Mouse (Mus musculus): ENCODE data around the gene Gm49721. TPM values are rescaled to one million over a fixed set of nuclear protein-coding genes. Genes with fewer than 3 reads are reported as not detected.
"Not testable (repeated sequence)": the region's sequence is repeated elsewhere in the genome, so short reads cannot be mapped to it uniquely, and the experiment has no call there.

The Gm49721 gene
- polyA plus RNA-seq, 1 experiment, result 1.2 TPM

- not testable (repeated sequence) for DNase-seq (ENCODE audit: low read depth)
These were observed 96.8 kb downstream of the Gm49721 start for GRCm38 (mm10) chr17:7075519-7075918.

DNA sequence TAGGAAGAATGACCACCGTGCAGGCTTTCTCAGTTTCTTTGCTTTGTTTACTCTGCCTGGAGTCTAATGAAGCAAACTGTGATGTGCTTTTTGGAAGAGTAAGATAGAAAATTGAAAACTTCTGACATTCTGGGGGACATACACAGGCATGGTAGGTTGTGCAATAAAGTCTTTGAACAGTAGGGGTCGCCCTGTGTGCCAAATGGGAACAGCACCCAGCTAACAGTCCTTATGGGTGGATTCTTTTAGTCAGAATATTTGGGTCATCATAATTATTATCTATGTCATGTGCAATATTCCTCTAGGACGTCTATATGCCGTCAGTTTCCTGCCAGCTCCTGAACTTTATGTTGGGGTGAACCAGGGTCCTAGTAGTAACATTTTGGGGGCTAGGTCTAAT, 100.9 kb downstream of the Gm49721 start:
- DNase-seq (ENCODE audit: low read depth), result not testable (repeated sequence)

DNA sequence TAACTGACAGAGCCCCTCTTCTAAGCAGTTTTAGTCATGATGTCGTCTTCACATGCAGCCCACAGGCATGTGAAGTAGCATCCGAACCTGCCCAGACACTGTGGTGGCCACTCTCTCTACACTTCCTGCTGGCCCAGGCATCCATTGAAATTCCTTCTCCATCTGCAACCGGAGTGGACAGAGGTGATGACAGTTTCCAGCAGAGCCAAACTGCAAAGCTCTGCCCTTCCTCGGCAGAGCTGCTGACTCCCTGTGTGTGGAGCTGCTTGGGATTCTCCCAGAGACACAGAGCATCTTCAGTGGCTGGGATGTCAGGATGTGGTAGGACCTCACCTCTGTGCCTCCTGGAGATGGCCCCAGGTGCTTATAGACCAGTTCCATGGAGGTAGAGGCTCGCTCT, 105.8 kb downstream of the Gm49721 start:
- not testable (repeated sequence) for DNase-seq (ENCODE audit: low read depth)

DNA sequence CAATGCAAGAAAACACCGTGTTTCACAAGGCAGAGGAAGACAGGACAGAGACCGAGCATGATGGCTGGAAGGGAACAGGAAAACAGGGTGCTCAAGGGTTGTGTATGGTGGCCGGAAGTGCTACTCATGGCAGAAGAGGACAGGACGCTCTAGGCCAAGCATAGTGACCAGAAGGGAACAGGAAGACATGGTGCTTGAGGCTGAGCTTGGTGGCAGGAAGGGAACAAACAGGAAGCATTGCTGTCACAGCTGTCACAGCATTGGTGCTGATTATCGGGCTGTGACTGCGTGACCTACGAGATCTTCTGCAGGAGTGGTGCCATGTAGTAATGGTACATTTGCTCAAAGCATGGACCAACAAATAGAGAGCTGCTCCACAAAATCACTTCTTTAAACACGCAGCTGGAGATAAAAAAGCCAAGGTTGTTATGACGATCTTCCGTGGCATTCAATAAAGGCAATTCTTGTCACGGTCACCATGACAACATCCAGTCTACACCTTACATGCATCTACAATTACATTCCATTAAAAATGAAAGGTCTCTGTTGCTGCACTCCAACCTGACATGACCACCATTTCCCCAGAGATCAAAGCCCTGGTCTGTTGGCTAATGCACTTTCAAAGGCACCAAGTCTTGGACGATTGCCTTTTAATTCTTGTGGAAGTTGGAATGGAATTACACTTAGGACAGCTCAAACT, 106.9 kb downstream of the Gm49721 start:
- DNase-seq (ENCODE audit: low read depth), result not testable (repeated sequence)

DNA sequence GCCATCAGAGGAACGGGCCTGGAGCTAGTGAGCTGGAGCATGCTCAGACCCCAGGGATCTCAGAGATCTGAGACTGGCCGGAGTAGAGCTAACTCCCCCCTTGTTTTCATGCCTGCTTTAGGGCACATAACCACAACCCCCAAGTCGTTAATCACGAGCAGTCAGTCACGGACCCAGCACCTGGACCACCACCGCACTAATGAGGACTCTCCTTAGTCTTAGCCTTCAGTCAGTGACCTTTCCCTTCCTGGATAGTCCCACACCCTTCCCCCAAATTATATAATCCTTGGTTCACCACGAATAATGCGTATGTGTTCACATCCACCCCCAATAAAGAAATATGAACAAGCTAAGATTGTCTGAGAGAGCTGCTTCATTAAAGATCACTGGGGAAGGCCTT, 108.1 kb downstream of the Gm49721 start:
- DNase-seq (ENCODE audit: low read depth), result not testable (repeated sequence)

Other genes with a start within 250 kb of the Gm49721 start
- gene Ezr, start 196.1 kb upstream of the Gm49721 start, polyA plus RNA-seq (2012; rRNA removed), result 93.6 and 169 TPM in 2 replicates
- 39.4 and 53.9 TPM in 2 replicates for gene Rsph3b, start 30.2 kb upstream of the Gm49721 start, polyA plus RNA-seq (2012; rRNA removed)
- gene Tagap1, start 17.7 kb upstream of the Gm49721 start, polyA plus RNA-seq (2012; rRNA removed), result 17.6 and 21.7 TPM in 2 replicates
- gene Rnaset2b, start 8.3 kb upstream of the Gm49721 start, polyA plus RNA-seq (2012; rRNA removed), result 171 and 198 TPM in 2 replicates
- gene Gm1604a, start 46.7 kb downstream of the Gm49721 start, polyA plus RNA-seq (2012; rRNA removed), result not detected in 2 replicates
- 12.3 and 15.0 TPM in 2 replicates for gene Rps6ka2, start 191.2 kb downstream of the Gm49721 start, polyA plus RNA-seq (2012; rRNA removed)

All from gonadal fat pad, adult 2 months (tissue).